Mouse (Mus musculus) embryonic facial prominence, embryonic 15.5 days (tissue): Measurements from ENCODE around the gene Pakap. TPM values are rescaled to one million over a fixed set of nuclear protein-coding genes. Genes with fewer than 3 reads are reported as not detected.

Source experiments
- ATAC-seq: fragments of 200-750 bp; cut with Nextera tagmentation; 2 replicates; pipeline ENCODE4 v1.8.0; 2017; ENCODE audit warnings: low read depth, moderate TSS enrichment; ENCODE audit not compliant: insufficient number of reproducible peaks, low FRiP score, low TSS enrichment
- H3K27ac ChIP-seq: fragments of 300-500 bp; sonication (generic); replicated peaks from 2 replicates; pipeline ENCODE4 v1.5.1; 2015; ENCODE audit warnings: mild to moderate bottlenecking, inconsistent platforms
- H3K27me3 ChIP-seq: fragments of 300-500 bp; sonication (generic); 2 replicates; pipeline ENCODE4 v1.6.1; 2015; ENCODE audit warnings: inconsistent platforms
- H3K36me3 ChIP-seq: fragments of 300-500 bp; sonication (generic); 2 replicates; pipeline ENCODE4 v1.6.1; 2015; ENCODE audit warnings: mild to moderate bottlenecking, inconsistent platforms
- H3K4me1 ChIP-seq: fragments of 300-500 bp; sonication (generic); 2 replicates; pipeline ENCODE4 v1.6.1; 2015; ENCODE audit warnings: inconsistent platforms
- H3K4me2 ChIP-seq: fragments of 300-500 bp; sonication (generic); replicated peaks from 2 replicates; pipeline ENCODE4 v1.6.1; 2015; ENCODE audit warnings: mild to moderate bottlenecking, inconsistent platforms
- H3K4me3 ChIP-seq: fragments of 300-500 bp; sonication (generic); replicated peaks from 2 replicates; pipeline ENCODE4 v1.5.1; 2015; ENCODE audit warnings: mild to moderate bottlenecking, inconsistent platforms
- H3K9ac ChIP-seq: fragments of 300-500 bp; sonication (generic); 2 replicates; pipeline ENCODE4 v1.6.1; 2015; ENCODE audit warnings: inconsistent platforms
- H3K9me3 ChIP-seq: fragments of 300-500 bp; sonication (generic); replicated peaks from 2 replicates; pipeline ENCODE4 v1.6.1; 2016; ENCODE audit warnings: inconsistent platforms
- WGBS: fragments of 180-500 bp; shearing (Covaris S2); methylation state at CpG from one replicate; pipeline ENCODE4 v1.1.7; 2015; 5-methylcytosine and 5-hydroxymethylcytosine counted together
- polyA plus RNA-seq: library from polyadenylated mRNA; unstranded; fragments of >200 nt; fragmentation: Nextera tagmentation; extraction: Ambion mirVana; gene quantifications from 2 replicates; pipeline ENCODE4 v1.2.1, GENCODE M21; 2015

Pakap gene
- 24.8 and 27.6 TPM in 2 replicates for polyA plus RNA-seq

DNA sequence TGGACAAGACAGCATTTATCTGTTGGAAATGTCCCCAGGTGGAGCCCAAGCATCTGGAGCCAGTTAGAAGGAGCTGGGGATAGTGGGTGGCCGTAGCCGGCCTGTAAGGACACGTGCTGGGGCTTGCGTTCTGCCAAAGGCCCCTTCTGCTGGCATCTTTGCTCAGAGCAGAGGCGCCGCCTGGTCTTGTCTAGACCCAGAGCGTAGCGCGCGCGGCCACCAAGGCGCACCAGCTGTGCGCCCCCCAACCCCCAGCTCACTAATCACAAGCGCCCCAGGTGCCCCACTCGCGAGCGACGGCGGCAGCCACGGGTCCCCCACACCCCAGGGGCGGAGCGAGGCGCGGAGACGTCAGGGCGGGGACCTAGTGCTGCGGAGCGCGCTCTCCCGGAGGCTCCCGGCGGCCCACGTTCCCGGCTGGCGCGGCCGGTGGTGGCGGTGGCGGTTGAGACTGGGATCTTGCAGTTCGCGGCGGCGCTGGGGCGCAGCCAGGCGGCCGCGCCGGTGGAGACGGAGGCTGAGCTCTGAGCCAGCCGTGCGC lies at the start of gene Pakap:
Gene Pakap (plus strand): TSS at position 514 of the 541 bp plus-strand sequence.
- Histone ChIP-seq H3K9me3 (no peaks in the 10 kb centered on the region), H3K4me3 (peak within 1 kb of the TSS; percentile 61), H3K4me2 (peak within 1 kb of the TSS; percentile 87), H3K4me1 (peaks cover 42% of the 10 kb centered on the region), H3K27ac (peak within 1 kb of the TSS; percentile 87), H3K27me3 (no peaks in the 10 kb centered on the region), H3K36me3 (no peaks in the 10 kb centered on the region), H3K9ac (peak within 1 kb of the TSS; percentile 50)
- WGBS = 2% methylated on average over 51 of the region's 51 CpGs
- ATAC-seq = peak; percentile 84

DNA sequence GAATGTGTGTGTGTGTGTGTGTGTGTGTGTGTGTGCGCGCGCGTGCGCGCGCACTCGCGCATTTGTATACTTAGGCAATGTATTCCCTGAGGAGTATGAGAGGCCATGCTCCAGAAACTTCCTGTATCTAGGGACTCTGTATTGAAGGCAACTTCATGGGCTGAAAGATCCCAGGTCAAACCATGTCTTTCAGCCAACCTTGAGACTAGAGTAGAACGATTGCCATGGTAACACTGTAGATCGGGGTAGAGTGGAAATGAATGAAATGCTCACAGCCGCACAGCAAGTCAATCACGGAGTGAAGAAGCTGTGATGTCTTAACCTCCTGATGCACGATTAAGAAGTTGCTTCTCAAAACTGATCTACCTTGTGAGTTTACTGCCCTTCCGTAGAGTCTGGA lies 44.5 kb upstream of the Pakap start:
- WGBS = 93% methylated on average over 15 of the region's 15 CpGs
- no peak overlapping the region for H3K9ac ChIP-seq
- H3K4me1 ChIP-seq = no peaks in the 10 kb centered on the region
- no peak overlapping the region for H3K4me3 ChIP-seq
- H3K36me3 ChIP-seq = no peaks in the 10 kb centered on the region
- H3K27me3 ChIP-seq = no peaks in the 10 kb centered on the region
- no peak for ATAC-seq
- no peak overlapping the region for H3K4me2 ChIP-seq
- H3K9me3 ChIP-seq = no peaks in the 10 kb centered on the region
- H3K27ac ChIP-seq = no peak overlapping the region

DNA sequence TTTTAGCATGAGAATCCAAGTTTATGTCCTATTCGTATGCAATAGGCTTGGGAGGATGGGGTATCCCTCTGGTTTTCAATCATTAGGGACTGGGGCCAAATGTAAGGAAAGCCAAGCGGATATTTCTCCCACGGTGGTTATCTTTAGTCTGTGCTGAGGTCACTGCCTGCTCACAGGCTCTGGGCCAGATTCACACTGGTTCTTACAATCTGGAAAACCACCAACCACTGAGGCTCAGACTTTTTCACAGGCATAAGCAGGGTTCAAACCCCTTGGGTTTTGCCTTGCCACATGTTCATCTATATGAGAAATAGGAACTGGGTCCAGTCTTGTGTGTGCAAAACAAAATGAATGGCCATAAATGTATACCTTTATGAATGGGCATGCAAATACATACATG lies 43.5 kb upstream of the Pakap start:
- Histone ChIP-seq H3K27ac (no peak overlapping the region), H3K27me3 (no peaks in the 10 kb centered on the region), H3K4me2 (no peak overlapping the region), H3K4me3 (no peak overlapping the region), H3K9ac (no peak overlapping the region), H3K4me1 (peaks cover 2% of the 10 kb centered on the region; the same call in 1 of the 2 replicates), H3K9me3 (no peaks in the 10 kb centered on the region), H3K36me3 (no peaks in the 10 kb centered on the region)
- peak; percentile 43; the same call in 1 of the 2 replicates for ATAC-seq
- WGBS = 66% methylated on average over 3 of the region's 3 CpGs

DNA sequence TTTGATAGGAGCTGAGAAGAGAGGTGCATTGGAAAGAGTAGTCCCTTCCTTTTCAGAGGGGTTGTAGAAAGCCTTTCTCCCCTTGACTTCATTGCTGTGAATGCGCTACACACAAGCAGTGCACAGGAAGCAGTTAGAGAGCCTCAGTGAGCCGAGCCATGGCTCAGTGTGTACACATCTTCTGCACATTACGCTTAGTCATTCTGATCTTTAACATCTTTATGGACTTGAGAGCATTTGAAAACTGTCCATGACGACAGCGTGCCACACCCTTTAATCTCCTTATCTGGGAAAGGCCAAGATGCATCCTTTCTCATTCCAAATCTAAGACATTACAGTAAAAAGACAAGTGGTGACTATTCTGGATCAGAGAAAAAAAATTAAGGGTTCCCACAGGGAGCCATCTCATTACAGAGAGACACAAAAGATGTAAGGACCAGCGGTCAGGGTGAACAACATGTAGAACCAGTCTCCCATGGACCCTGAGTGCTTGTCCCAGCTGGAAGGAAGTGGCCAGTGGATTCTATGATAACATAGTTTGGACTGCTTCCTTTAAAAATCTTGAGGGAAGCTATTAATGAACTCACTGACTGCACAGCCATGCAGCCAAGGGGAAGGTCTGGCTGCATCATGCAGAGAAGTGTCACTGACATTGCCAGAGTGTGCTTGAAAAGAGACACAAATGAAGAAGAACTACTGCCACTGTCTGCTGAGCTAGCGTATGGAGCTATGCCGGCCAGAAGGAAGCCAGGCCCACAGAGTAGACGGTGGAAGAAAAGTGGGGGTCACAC lies 42.6 kb upstream of the Pakap start:
- no peak for ATAC-seq
- no peaks in the 10 kb centered on the region for H3K36me3 ChIP-seq
- H3K27me3 ChIP-seq = no peaks in the 10 kb centered on the region
- H3K9ac ChIP-seq = no peak overlapping the region
- H3K4me1 ChIP-seq = peaks cover 8% of the 10 kb centered on the region
- no peak overlapping the region for H3K4me2 ChIP-seq
- H3K4me3 ChIP-seq = no peak overlapping the region
- H3K9me3 ChIP-seq = no peaks in the 10 kb centered on the region
- WGBS = 67% methylated on average over 9 of the region's 9 CpGs
- no peak overlapping the region for H3K27ac ChIP-seq

DNA sequence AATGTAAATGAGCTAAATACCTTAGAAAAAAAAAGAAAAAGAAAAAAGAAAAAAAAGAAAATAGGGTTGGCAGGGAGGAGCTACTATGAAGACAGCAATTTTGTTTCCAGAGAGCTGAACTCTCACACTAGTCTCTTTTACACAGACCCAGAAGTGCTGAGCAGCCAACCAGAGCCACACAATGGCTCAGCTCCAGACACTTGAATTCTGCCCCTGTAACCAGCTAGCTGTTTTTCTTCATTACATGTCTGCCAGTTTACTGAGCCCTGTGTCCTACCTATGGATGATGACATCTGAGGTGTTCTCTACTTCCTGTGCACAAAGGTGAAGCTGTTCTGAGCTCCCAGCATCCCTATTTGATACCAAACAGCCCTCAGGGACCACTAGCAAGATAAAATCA lies 39.7 kb upstream of the Pakap start:
- H3K27me3 ChIP-seq = no peaks in the 10 kb centered on the region
- no peaks in the 10 kb centered on the region for H3K9me3 ChIP-seq
- H3K4me1 ChIP-seq = peaks cover 8% of the 10 kb centered on the region
- ATAC-seq = no peak
- H3K4me2 ChIP-seq = no peak overlapping the region
- no peaks in the 10 kb centered on the region for H3K36me3 ChIP-seq
- no peak overlapping the region for H3K9ac ChIP-seq
- H3K27ac ChIP-seq = no peak overlapping the region
- no peak overlapping the region for H3K4me3 ChIP-seq

DNA sequence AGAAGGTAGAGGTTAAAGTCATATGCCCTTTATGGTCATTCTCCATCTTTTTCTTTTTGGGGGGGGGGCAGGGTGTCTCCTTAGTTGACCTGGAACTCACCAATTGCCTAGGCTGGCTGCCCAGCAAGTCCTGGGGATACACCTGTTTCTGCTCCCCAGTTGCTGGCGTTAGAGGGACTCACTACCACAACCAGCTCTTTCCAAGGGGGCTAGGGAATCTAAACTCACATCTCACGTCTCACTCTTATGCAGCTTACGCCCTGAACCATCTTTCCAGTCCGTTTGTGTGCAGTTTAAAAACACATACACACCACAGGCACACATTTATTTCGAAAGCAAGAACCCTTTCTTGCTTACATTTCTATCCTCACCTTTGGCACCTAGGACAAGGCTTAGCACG lies 34.3 kb upstream of the Pakap start:
- 66% methylated on average over 6 of the region's 6 CpGs for WGBS
- Histone ChIP-seq H3K9me3 (no peaks in the 10 kb centered on the region), H3K36me3 (no peaks in the 10 kb centered on the region), H3K9ac (no peak overlapping the region), H3K4me2 (no peak overlapping the region), H3K4me1 (peaks cover 11% of the 10 kb centered on the region), H3K27me3 (no peaks in the 10 kb centered on the region), H3K4me3 (no peak overlapping the region), H3K27ac (no peak overlapping the region)
- ATAC-seq = no peak

DNA sequence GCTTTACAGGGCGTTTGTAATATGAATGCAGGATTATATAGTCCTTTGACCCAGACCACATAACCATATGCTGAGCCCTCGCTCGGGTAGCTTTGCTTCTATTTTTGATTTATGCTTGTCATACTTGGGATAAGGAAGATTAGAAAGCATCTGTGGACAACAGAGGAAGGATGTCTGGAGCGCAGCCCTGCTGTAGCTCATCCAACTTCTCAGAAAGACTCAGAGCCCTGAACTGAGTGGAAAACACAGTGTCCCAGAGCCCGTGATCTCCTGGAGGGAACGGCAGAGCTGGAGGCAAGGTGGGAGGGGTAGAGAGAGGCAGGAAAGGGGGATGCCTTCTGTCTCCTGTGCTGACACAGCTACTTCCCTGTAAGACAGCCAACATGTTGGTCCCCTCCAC lies 33.7 kb upstream of the Pakap start:
- ATAC-seq = no peak
- Histone ChIP-seq H3K4me2 (no peak overlapping the region), H3K27ac (no peak overlapping the region), H3K9me3 (no peaks in the 10 kb centered on the region), H3K9ac (no peak overlapping the region), H3K36me3 (no peaks in the 10 kb centered on the region), H3K4me1 (peaks cover 11% of the 10 kb centered on the region), H3K4me3 (no peak overlapping the region), H3K27me3 (no peaks in the 10 kb centered on the region)
- WGBS = 38% methylated on average over 6 of the region's 6 CpGs

DNA sequence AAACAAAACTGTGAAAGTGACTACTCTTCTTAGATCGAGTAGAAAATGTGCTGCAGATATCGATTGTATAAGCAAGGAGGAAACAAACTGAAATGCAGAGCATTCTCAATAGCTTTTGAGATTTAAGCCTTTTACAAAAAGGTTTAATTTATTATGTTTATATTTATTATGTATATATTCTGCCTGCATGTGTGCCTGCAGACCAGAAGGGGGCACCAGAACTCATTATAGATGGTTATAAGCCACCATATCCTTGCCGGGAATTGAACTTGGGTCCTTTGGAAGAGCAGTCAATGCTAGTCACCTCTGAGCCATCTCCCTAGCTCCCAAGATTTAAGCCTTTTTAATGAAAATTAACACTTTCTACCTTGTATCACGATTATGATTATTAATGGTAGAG lies 32.9 kb upstream of the Pakap start:
- WGBS = 90% methylated on average over 4 of the region's 4 CpGs
- H3K4me3 ChIP-seq = no peak overlapping the region

DNA sequence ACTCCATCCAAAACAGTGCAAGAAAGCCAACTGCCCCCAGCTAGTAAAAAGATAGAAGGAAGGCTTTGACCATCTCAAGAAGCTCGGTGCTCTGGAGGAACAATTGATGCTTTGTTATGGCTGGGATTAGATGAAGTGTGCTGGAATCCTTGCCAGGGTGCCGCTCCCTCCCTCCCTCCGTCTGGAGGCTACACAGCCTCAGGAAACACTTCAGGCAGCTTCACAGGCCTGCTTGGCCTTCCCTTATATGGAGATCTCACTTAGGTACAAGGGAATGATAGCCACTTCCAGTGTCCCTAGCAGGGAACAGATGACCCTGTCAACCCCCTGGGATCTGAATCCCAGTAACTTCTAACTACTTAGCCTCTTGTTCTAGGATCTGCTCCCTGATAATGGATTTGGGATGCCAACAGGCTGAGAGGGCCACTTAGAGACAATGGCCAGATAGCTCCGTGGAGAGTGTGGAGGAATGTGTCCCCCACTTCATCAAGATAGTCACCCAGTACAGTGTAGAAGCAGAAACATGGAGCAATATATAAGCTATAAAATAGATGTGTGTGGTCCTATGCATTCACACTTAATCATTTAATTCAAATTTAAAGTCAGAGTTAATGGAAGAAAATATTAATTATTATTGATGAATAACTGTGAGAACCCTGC lies 29.8 kb upstream of the Pakap start:
- no peak overlapping the region for H3K4me3 ChIP-seq
- H3K4me1 ChIP-seq = peaks cover 4% of the 10 kb centered on the region; the same call in 1 of the 2 replicates
- ATAC-seq = peak; percentile 60; the same call in 1 of the 2 replicates
- WGBS = 30% methylated on average over 4 of the region's 4 CpGs
- H3K4me2 ChIP-seq = no peak overlapping the region
- H3K27ac ChIP-seq = no peak overlapping the region
- H3K9me3 ChIP-seq = no peaks in the 10 kb centered on the region
- H3K27me3 ChIP-seq = no peaks in the 10 kb centered on the region
- H3K9ac ChIP-seq = no peak overlapping the region
- H3K36me3 ChIP-seq = no peaks in the 10 kb centered on the region

More for the DNA sequence above, 32.9 kb upstream of the Pakap start:
- Histone ChIP-seq H3K27ac (no peak overlapping the region), H3K4me2 (no peak overlapping the region), H3K9me3 (no peaks in the 10 kb centered on the region), H3K36me3 (no peaks in the 10 kb centered on the region), H3K4me1 (peaks cover 3% of the 10 kb centered on the region; the same call in 1 of the 2 replicates), H3K27me3 (no peaks in the 10 kb centered on the region), H3K9ac (no peak overlapping the region)
- ATAC-seq = no peak

DNA sequence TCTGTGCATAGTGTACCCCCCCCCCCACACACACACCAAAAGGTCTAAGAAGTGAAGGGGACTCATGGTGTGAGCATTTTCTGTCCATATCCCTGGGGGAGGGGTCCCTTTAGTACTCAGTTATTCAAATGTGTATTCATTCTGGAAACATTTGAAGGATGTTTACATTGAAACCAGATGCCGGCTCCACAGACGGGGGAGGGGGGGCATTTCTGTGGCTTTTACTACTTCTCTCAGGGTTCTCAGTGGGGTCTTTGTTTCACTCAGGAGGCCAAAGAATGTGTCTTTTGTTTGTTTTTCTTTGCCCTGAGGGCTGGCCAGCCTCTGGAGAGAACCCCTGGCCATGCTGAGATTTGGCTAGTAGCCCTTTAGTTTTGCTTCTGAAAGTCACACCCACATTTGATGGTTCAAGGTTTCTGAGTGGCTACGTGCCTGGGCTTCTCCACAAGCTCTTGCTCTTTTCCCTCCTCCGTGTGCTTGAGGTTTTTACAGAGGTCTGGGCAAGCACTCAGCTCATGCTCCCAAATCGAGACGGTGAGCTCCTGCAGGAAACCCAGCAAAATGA lies 24.2 kb upstream of the Pakap start:
- peaks cover 13% of the 10 kb centered on the region for H3K4me1 ChIP-seq
- peak; percentile 83 for ATAC-seq
- no peak overlapping the region for H3K4me3 ChIP-seq
- no peak overlapping the region for H3K9ac ChIP-seq
- peak overlapping the region; percentile 23; the same call in 1 of the 2 replicates for H3K4me2 ChIP-seq
- no peaks in the 10 kb centered on the region for H3K36me3 ChIP-seq
- WGBS = 2% methylated on average over 6 of the region's 6 CpGs
- H3K9me3 ChIP-seq = no peaks in the 10 kb centered on the region
- H3K27ac ChIP-seq = peak overlapping the region; percentile 76
- H3K27me3 ChIP-seq = no peaks in the 10 kb centered on the region

DNA sequence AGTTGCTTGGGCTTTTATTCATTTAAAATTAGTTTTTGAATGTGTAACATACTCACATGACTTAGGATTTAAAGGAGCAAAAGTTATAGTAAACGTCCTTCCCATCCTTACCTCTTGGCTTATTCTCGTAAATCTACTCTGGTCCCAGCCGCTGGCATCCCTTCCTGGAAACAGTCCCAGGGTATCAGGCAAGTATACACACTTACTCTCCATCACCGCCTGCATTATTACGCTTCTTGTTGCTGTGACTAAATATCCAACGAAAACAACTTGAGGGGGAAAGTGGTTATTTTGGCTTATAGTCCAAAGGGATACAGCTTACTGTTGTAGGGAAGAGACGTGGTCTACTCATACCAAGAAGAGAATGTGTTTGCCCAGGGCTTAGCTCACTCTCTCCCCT lies 20.2 kb upstream of the Pakap start:
- Histone ChIP-seq H3K27ac (no peak overlapping the region), H3K4me3 (no peak overlapping the region), H3K9ac (no peak overlapping the region), H3K4me1 (peaks cover 23% of the 10 kb centered on the region), H3K4me2 (no peak overlapping the region), H3K9me3 (no peaks in the 10 kb centered on the region), H3K27me3 (no peaks in the 10 kb centered on the region), H3K36me3 (no peaks in the 10 kb centered on the region)
- ATAC-seq = no peak; the same call in 1 of the 2 replicates
- 63% methylated on average over 7 of the region's 7 CpGs for WGBS
